Mouse (Mus musculus) midbrain, postnatal 0 days (tissue): Measurements from ENCODE around the gene Rubcnl. TPM values are rescaled to one million over a fixed set of nuclear protein-coding genes. Genes with fewer than 3 reads are reported as not detected.

Experiments
- ATAC-seq: fragments of 200-750 bp; cut with Nextera tagmentation; 2 replicates; pipeline ENCODE4 v1.8.0; 2017; ENCODE audit warnings: moderate number of reproducible peaks, mild to moderate bottlenecking, moderate TSS enrichment, moderate library complexity; ENCODE audit not compliant: low FRiP score
- DNase-seq: peaks from one replicate; pipeline ENCODE4 v3.0.0-alpha.2; 2015; ENCODE audit warnings: low spot score
- H3K27ac ChIP-seq: fragments of 300-500 bp; sonication (generic); 2 replicates; pipeline ENCODE4 v1.5.1; 2014; ENCODE audit warnings: low read depth, mild to moderate bottlenecking, low read length, mixed read lengths
- H3K27me3 ChIP-seq: fragments of 300-500 bp; sonication (generic); 2 replicates; pipeline ENCODE4 v1.6.1; 2014; ENCODE audit warnings: low read length, control low read depth, mixed read lengths; ENCODE audit not compliant: insufficient read depth
- H3K36me3 ChIP-seq: fragments of 300-500 bp; sonication (generic); 2 replicates; pipeline ENCODE4 v1.6.1; 2014; ENCODE audit warnings: low read length, control low read depth, mixed read lengths; ENCODE audit not compliant: insufficient read depth
- H3K4me1 ChIP-seq: fragments of 300-500 bp; sonication (generic); 2 replicates; pipeline ENCODE4 v1.6.1; 2014; ENCODE audit warnings: mild to moderate bottlenecking, control low read depth, antibody characterized with exemption, low read length, mixed read lengths; ENCODE audit not compliant: insufficient read depth
- H3K4me2 ChIP-seq: fragments of 300-500 bp; sonication (generic); 2 replicates; pipeline ENCODE4 v1.6.1; 2014; ENCODE audit warnings: low read depth, mild to moderate bottlenecking, low read length, mixed read lengths; ENCODE audit not compliant: poor library complexity, severe bottlenecking
- H3K4me3 ChIP-seq: fragments of 300-500 bp; sonication (generic); 2 replicates; pipeline ENCODE4 v1.5.1; 2014; ENCODE audit warnings: low read depth, mild to moderate bottlenecking, low read length, moderate library complexity
- H3K9ac ChIP-seq: fragments of 300-500 bp; sonication (generic); replicated peaks from 2 replicates; pipeline ENCODE4 v1.6.1; 2014; ENCODE audit warnings: mild to moderate bottlenecking, low read length, moderate library complexity, mixed read lengths; ENCODE audit not compliant: poor library complexity, severe bottlenecking
- H3K9me3 ChIP-seq: fragments of 300-500 bp; sonication (generic); 2 replicates; pipeline ENCODE4 v1.6.1; 2016; ENCODE audit warnings: low read length, control low read depth
- CTCF ChIP-seq: IDR thresholded peaks from 2 replicates; pipeline ENCODE4 v1.5.1; 2016; ENCODE audit warnings: antibody characterized with exemption, mild to moderate bottlenecking
- WGBS: fragments of 180-500 bp; shearing (Covaris S2); extraction: QIAGEN DNeasy Blood & Tissue Kit; methylation state at CpG from one replicate; pipeline ENCODE4 v1.1.7; 2014; 5-methylcytosine and 5-hydroxymethylcytosine counted together
- polyA plus RNA-seq: library from polyadenylated mRNA; unstranded; fragments of >200 nt; fragmentation: Nextera tagmentation; extraction: Ambion mirVana; gene quantifications from 2 replicates; pipeline ENCODE4 v1.2.1, GENCODE M21; 2015
- total RNA-seq: library from RNA; depleted of rRNA; stranded (reverse); fragments of >200 nt; gene quantifications from 2 replicates; pipeline ENCODE4 v1.2.3, GENCODE M21; 2014

The Rubcnl gene
- total and polyA plus RNA-seq, 2 experiments from 2014 or later: 0.11 to 0.15 TPM

- no peak for TF ChIP-seq CTCF
- H3K27me3 ChIP-seq: no peaks in the 10 kb centered on the region
- no peak overlapping the region for H3K27ac ChIP-seq
- no peak overlapping the region for H3K4me2 ChIP-seq
- 85% methylated on average over 5 of the region's 5 CpGs for whole genome bisulfite sequencing
- no peak overlapping the region for H3K4me3 ChIP-seq
- no peaks in the 10 kb centered on the region for H3K36me3 ChIP-seq
- H3K9ac ChIP-seq: no peak overlapping the region
- no peaks in the 10 kb centered on the region for H3K9me3 ChIP-seq
- H3K4me1 ChIP-seq: no peaks in the 10 kb centered on the region
- no peak for DNase-seq
- no peak for ATAC-seq
Observed at GRCm38 (mm10) chr14:74983079-74983478, 32.7 kb upstream of the Rubcnl start.

GRCm38 (mm10) chr14:74984817-74985391 is 30.9 kb upstream of the Rubcnl start:
- Histone ChIP-seq H3K36me3 (no peaks in the 10 kb centered on the region), H3K4me1 (no peaks in the 10 kb centered on the region), H3K9ac (no peak overlapping the region), H3K4me2 (no peak overlapping the region), H3K27ac (no peak overlapping the region), H3K4me3 (no peak overlapping the region), H3K27me3 (no peaks in the 10 kb centered on the region), H3K9me3 (no peaks in the 10 kb centered on the region)
- WGBS: 76% methylated on average over 7 of the region's 7 CpGs
- ATAC-seq (no peak), DNase-seq (no peak)
- no peak for TF ChIP-seq CTCF

GRCm38 (mm10) chr14:74985658-74986057 is 30.2 kb upstream of the Rubcnl start:
- 54% methylated on average over 4 of the region's 4 CpGs for WGBS
- Histone ChIP-seq H3K9me3 (no peaks in the 10 kb centered on the region), H3K4me1 (no peaks in the 10 kb centered on the region), H3K4me2 (no peak overlapping the region), H3K27me3 (no peaks in the 10 kb centered on the region), H3K36me3 (no peaks in the 10 kb centered on the region), H3K4me3 (no peak overlapping the region), H3K27ac (no peak overlapping the region), H3K9ac (no peak overlapping the region)
- DNase-seq (no peak), ATAC-seq (no peak)
- TF ChIP-seq CTCF: no peak

GRCm38 (mm10) chr14:74986527-74986926 is 29.3 kb upstream of the Rubcnl start:
- 90% methylated on average over 3 of the region's 3 CpGs for WGBS
- DNase-seq: no peak
- TF ChIP-seq CTCF: no peak
- Histone ChIP-seq H3K9me3 (no peaks in the 10 kb centered on the region), H3K27ac (no peak overlapping the region), H3K27me3 (no peaks in the 10 kb centered on the region), H3K4me1 (no peaks in the 10 kb centered on the region), H3K9ac (no peak overlapping the region), H3K36me3 (no peaks in the 10 kb centered on the region), H3K4me2 (no peak overlapping the region), H3K4me3 (no peak overlapping the region)
- ATAC-seq: no peak

- Histone ChIP-seq H3K4me1 (no peaks in the 10 kb centered on the region), H3K27ac (no peak overlapping the region), H3K27me3 (no peaks in the 10 kb centered on the region), H3K4me2 (no peak overlapping the region), H3K36me3 (no peaks in the 10 kb centered on the region), H3K4me3 (no peak overlapping the region), H3K9me3 (no peaks in the 10 kb centered on the region), H3K9ac (no peak overlapping the region)
- ATAC-seq: no peak
- WGBS: 38% methylated on average over 4 of the region's 4 CpGs
- DNase-seq: no peak
- no peak for TF ChIP-seq CTCF
Observed at GRCm38 (mm10) chr14:74989322-74989721, 26.5 kb upstream of the Rubcnl start.

GRCm38 (mm10) chr14:74989909-74990308 is 25.9 kb upstream of the Rubcnl start:
- no peaks in the 10 kb centered on the region for H3K27me3 ChIP-seq
- H3K4me1 ChIP-seq: no peaks in the 10 kb centered on the region
- H3K9me3 ChIP-seq: no peaks in the 10 kb centered on the region
- H3K36me3 ChIP-seq: no peaks in the 10 kb centered on the region
- DNase-seq (no peak), ATAC-seq (no peak)
- 91% methylated on average over 4 of the region's 4 CpGs for WGBS
- no peak overlapping the region for H3K4me3 ChIP-seq
- no peak for TF ChIP-seq CTCF
- no peak overlapping the region for H3K27ac ChIP-seq
- no peak overlapping the region for H3K9ac ChIP-seq
- H3K4me2 ChIP-seq: no peak overlapping the region
